Mouse (Mus musculus) bone marrow, adult 2 months (tissue): ENCODE data around the gene March10. TPM values are rescaled to one million over a fixed set of nuclear protein-coding genes. Genes with fewer than 3 reads are reported as not detected.

Experiments used
- H3K27ac ChIP-seq: fragments of 200-500 bp; 2 replicates; pipeline ENCODE4 v1.5.1; 2012; ENCODE audit warnings: low read depth, mild to moderate bottlenecking, control low read depth, inconsistent platforms, low read length; ENCODE audit not compliant: control insufficient read depth, poor library complexity, insufficient read depth
- H3K4me1 ChIP-seq: fragments of 200-500 bp; 2 replicates; pipeline ENCODE4 v1.6.1; 2011; ENCODE audit warnings: low read length; ENCODE audit not compliant: control insufficient read depth, insufficient read depth
- H3K4me3 ChIP-seq: fragments of 200-500 bp; replicated peaks from 2 replicates; pipeline ENCODE3; 2011; ENCODE audit warnings: mild to moderate bottlenecking, low read depth, low read length, control low read depth; ENCODE audit not compliant: control insufficient read depth
- CTCF ChIP-seq: fragments of 200-500 bp; IDR thresholded peaks from 2 replicates; pipeline ENCODE4 v1.5.1; 2011; ENCODE audit warnings: low read length, control low read depth; ENCODE audit not compliant: control insufficient read depth, insufficient read depth
- POLR2A ChIP-seq: fragments of 200-500 bp; IDR thresholded peaks from 2 replicates; pipeline ENCODE4 v1.6.1; 2011; ENCODE audit warnings: low read depth, mild to moderate bottlenecking, control low read depth, low read length, borderline replicate concordance; ENCODE audit not compliant: control insufficient read depth
- WGBS: fragments of 180-500 bp; shearing (Covaris S2); methylation state at CpG from one replicate; pipeline ENCODE4 v1.1.7; 2018; 5-methylcytosine and 5-hydroxymethylcytosine counted together
- polyA plus RNA-seq: library from polyadenylated mRNA; stranded (reverse); fragments of >200 nt; gene quantifications from 2 replicates; pipeline ENCODE4 v1.2.4, GENCODE M21; 2011; ENCODE audit warnings: low replicate concordance; ENCODE audit not compliant: missing spikeins, insufficient read depth, insufficient read length

March10 gene
- polyA plus RNA-seq, 1 experiment: not detected

DNA sequence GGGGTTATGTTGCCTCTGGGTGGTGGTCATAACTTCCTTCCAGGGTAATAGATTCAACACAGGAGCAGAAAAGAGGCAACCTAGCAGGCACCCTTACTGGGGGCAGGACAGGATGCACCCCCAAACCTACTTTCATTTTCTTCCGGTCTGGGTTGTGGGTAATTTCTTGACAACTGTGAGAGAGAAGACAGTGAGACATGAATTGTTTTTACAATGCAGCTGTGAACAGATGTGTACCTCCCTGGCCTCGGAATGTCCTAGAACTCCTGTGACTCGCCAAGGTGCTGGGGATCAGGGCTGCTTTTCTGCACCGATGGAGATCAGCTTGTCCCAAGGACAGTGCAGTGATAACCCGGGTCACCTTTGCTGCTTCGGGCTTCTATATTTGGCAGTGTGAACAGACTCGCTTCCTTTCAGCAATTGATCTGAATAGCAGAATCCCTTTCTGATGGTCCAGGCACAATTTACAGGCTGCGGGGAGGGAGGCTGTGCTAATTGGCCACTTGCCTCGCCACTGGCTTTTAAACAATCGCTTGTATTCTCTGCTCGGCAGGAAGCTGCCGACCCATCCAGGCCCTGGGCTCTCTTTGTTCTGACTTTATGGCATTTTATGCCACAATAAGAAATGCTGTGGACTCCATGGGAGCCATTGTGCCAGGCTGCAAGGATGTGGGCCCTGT lies 92.0 kb downstream of the March10 start:
- WGBS: 11% methylated on average over 12 of the region's 12 CpGs
- peak overlapping the region; percentile 6 for H3K4me3 ChIP-seq
- H3K27ac ChIP-seq: no peak overlapping the region
- no peak for TF ChIP-seq POLR2A
- TF ChIP-seq CTCF: no peak
- peaks cover 5% of the 10 kb centered on the region for H3K4me1 ChIP-seq

- no peak overlapping the region for H3K4me3 ChIP-seq
Observed at GRCm38 (mm10) chr11:105363598-105364385, 92.7 kb downstream of the March10 start.

GRCm38 (mm10) chr11:105362946-105363597 lies 93.5 kb downstream of the March10 start:
- 5% methylated on average over 40 of the region's 40 CpGs for WGBS
- Histone ChIP-seq H3K4me1 (peaks cover 5% of the 10 kb centered on the region), H3K27ac (no peak overlapping the region), H3K4me3 (peak overlapping the region; percentile 30)
- TF ChIP-seq POLR2A: no peak
- peak; percentile 38; the same call in 1 of the 2 replicates for TF ChIP-seq CTCF

More at GRCm38 (mm10) chr11:105363598-105364385, 92.7 kb downstream of the March10 start:
- TF ChIP-seq POLR2A (no peak), CTCF (no peak)
- Histone ChIP-seq H3K4me1 (peaks cover 5% of the 10 kb centered on the region), H3K27ac (no peak overlapping the region)
- WGBS: 45% methylated on average over 12 of the region's 12 CpGs

DNA sequence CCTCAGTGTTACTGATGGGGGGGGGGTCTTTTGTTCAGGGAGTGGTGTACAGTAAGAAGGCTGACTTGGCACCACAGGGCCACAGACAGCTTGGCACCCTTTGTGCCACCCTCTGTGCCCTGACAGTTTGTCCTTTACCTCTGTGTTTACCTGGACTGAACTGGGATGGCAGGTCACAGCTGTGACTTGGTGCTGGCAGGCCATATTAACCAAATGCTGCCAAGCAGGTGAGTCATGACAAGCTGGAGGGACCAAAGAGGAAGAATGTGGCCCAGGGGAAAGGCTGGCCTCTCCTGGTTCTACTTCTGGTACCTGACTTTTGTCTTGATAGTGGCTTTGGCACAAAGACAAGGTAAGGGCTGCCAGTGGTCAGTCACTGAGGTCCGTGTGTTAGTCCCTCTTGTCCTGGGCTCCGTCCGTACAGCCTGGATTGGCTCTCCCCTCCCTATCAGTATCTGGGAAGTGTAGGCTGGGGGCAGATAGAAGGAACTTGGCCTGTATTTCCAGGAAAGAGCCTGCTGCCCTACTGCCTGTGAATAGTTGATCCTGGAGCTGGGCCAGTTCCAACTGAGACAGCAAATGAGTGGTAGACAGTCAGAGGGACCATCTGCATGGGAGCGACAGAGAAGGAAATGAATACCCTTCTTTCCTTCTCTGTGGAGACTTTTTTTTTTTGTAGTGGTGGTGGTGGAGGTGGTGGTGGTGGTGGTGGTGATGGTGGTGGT lies 94.3 kb downstream of the March10 start:
- WGBS: 83% methylated on average over 4 of the region's 4 CpGs
- H3K27ac ChIP-seq: no peak overlapping the region
- H3K4me3 ChIP-seq: no peak overlapping the region
- H3K4me1 ChIP-seq: peaks cover 5% of the 10 kb centered on the region
- TF ChIP-seq CTCF (no peak), POLR2A (no peak)

GRCm38 (mm10) chr11:105356301-105356700 lies 100.2 kb downstream of the March10 start:
- H3K27ac ChIP-seq: no peak overlapping the region
- H3K4me3 ChIP-seq: no peak overlapping the region
- TF ChIP-seq CTCF: no peak
- no peak for TF ChIP-seq POLR2A
- 53% methylated on average over 7 of the region's 7 CpGs for WGBS
- H3K4me1 ChIP-seq: no peaks in the 10 kb centered on the region

- 85% methylated on average over 4 of the region's 4 CpGs for WGBS
- TF ChIP-seq POLR2A (no peak), CTCF (no peak)
- Histone ChIP-seq H3K4me1 (no peaks in the 10 kb centered on the region), H3K4me3 (no peak overlapping the region), H3K27ac (no peak overlapping the region)
Observed at GRCm38 (mm10) chr11:105353891-105354280, 102.6 kb downstream of the March10 start.

DNA sequence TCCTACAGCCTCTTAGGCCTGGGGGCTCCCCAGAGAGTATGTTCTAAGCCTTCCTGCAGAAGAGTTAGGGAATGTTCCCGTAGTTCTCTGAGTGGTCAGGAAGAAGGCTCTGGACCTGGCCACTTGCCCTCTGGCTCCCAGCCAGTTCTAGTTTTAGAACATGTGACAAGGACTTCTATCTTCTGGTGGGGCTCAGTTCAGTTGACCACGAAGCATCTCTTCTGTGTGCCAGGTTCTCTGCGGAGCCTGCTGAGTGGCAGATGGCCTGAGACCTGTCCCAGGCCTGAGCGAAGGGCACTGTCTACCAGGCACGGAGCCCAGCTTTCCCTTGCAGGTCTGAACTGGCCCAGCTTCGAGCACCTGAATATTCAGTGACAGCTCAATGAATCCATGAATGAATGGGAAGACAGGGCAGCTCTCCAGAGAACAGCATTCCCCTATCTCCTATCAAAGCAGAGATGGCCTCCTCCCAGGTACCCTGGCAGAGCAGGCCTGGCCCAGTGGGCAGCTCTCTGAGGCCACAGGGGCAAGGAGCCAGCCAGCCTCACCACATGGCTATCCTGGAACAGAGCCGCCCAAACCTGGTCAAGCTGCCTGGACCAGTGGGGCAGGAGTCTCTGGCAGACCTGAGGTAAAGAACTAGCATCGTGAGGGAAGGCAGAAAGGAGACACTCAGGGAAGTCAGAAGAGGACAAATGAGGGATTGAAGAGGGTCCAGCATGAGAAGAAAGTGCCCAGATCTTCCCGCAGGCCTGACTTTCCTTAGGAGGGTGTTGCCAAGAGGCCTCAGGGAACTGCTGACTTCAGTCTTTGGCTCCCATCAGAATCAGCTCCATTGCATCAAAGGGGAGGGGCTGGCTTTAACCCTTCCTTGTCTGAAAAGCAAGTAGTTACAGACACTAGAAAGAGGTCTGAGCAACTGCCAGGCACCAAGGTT lies 103.3 kb downstream of the March10 start:
- 65% methylated on average over 9 of the region's 9 CpGs for WGBS
- TF ChIP-seq POLR2A (no peak), CTCF (no peak)
- no peaks in the 10 kb centered on the region for H3K4me1 ChIP-seq
- H3K4me3 ChIP-seq: no peak overlapping the region
- H3K27ac ChIP-seq: no peak overlapping the region
